Mouse (Mus musculus) olfactory bulb, adult 2 months (tissue): Measurements from ENCODE around the gene Ube4a. TPM values are rescaled to one million over a fixed set of nuclear protein-coding genes. Genes with fewer than 3 reads are reported as not detected.

Experiments used
- H3K27ac ChIP-seq: fragments of 200-500 bp; 2 replicates; pipeline ENCODE4 v1.5.1; 2012; ENCODE audit warnings: low read depth, low read length; ENCODE audit not compliant: insufficient read depth
- H3K4me1 ChIP-seq: fragments of 200-500 bp; 2 replicates; pipeline ENCODE4 v1.6.1; 2012; ENCODE audit warnings: low read length; ENCODE audit not compliant: control insufficient read depth, insufficient read depth
- H3K4me3 ChIP-seq: fragments of 200-500 bp; 2 replicates; pipeline ENCODE4 v1.5.1; 2012; ENCODE audit warnings: mild to moderate bottlenecking, low read depth, low read length, moderate library complexity; ENCODE audit not compliant: insufficient read depth
- CTCF ChIP-seq: fragments of 200-500 bp; IDR thresholded peaks from 2 replicates; pipeline ENCODE4 v1.5.1; 2012; ENCODE audit warnings: low read depth, mild to moderate bottlenecking, low read length, moderate library complexity; ENCODE audit not compliant: insufficient read depth
- POLR2A ChIP-seq: fragments of 200-500 bp; IDR thresholded peaks from 2 replicates; pipeline ENCODE4 v1.6.1; 2012; ENCODE audit warnings: mild to moderate bottlenecking, low read depth, low read length, moderate library complexity; ENCODE audit not compliant: insufficient read depth
- WGBS: fragments of 180-500 bp; shearing (Covaris S2); methylation state at CpG from one replicate; pipeline ENCODE4 v1.1.7; 2018; 5-methylcytosine and 5-hydroxymethylcytosine counted together
- polyA plus RNA-seq: library from polyadenylated mRNA; stranded (reverse); fragments of >200 nt; gene quantifications from 2 replicates; pipeline ENCODE4 v1.2.4, GENCODE M21; 2012; ENCODE audit warnings: low replicate concordance; ENCODE audit not compliant: missing spikeins, insufficient read depth, insufficient read length

The Ube4a gene
- polyA plus RNA-seq, 1 experiment = not detected

DNA sequence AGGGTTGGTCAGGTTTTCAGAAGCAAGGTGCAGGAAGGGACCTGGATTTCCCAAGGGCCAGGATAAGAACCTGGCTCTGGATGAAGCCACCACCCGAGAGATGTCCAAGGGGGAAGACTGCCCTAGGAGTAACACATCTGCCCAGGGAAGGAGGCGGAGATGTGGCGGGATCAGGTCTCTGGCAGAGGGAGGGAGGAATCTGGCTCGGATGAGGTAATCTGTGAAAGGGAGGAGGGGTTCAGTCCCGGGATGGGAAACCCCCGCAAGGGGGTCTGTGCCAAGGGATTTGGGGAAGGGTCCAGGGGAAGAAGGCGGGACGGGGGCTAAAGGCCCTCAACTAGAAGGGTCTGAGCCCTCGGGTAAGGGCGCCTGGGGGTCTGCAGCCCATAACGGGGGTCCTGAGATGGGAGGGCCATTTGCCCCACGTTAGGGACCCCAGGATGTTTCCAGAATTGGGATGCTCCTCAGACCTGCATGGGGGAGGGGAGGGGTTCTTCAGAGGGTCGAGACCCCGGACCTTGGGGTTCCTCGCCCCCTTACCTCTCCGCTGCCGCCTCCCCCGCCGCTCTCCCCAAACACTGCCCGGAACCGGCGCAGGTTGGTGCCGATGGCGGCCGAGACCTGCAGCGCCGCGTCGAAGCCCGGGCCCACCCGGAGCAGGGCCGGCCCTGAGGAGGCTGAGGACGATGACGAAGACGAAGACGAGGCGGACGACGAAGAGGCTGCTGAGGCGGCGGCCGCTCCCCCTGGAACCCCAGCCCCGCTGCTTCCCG is 84.9 kb downstream of the Ube4a start:
- Histone ChIP-seq H3K27ac (peak overlapping the region; percentile 74), H3K4me1 (peaks cover 15% of the 10 kb centered on the region), H3K4me3 (peak overlapping the region; percentile 94)
- no peak for TF ChIP-seq CTCF
- no peak for TF ChIP-seq POLR2A
- under 1% methylated on average over 44 of the region's 44 CpGs for WGBS

DNA sequence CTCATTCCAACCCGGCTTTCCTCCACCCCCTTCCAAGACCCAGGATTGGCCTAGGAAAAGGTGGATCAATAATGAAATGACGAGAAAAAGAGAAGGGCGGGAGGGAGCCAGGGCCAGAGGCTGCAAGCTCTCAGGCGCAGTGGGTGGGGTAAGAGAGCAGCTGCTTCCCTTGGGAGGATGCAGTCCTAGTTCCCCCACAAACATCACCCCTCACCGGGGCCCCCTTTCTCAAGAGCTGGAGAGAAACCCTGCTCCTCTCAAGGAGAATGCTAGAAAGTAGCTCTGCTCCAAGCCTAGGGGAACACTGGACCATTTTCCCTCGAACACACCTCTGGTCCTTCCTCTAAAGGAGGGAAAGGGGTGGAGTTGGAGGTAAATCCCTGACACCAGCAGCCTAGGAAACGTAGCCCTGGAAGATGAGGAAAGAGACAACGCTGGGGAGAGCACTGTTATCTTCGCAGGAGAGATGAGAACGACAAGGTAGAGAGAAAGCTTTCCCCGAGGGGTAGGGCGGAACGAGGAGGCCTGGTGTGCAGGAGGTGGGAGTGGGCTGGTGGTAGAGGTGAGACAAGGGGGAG is 85.6 kb downstream of the Ube4a start:
- Histone ChIP-seq H3K4me3 (peak overlapping the region; percentile 94), H3K4me1 (peaks cover 18% of the 10 kb centered on the region), H3K27ac (peak overlapping the region; percentile 51; the same call in 1 of the 2 replicates)
- under 1% methylated on average over 13 of the region's 13 CpGs for WGBS
- no peak for TF ChIP-seq POLR2A
- no peak for TF ChIP-seq CTCF

DNA sequence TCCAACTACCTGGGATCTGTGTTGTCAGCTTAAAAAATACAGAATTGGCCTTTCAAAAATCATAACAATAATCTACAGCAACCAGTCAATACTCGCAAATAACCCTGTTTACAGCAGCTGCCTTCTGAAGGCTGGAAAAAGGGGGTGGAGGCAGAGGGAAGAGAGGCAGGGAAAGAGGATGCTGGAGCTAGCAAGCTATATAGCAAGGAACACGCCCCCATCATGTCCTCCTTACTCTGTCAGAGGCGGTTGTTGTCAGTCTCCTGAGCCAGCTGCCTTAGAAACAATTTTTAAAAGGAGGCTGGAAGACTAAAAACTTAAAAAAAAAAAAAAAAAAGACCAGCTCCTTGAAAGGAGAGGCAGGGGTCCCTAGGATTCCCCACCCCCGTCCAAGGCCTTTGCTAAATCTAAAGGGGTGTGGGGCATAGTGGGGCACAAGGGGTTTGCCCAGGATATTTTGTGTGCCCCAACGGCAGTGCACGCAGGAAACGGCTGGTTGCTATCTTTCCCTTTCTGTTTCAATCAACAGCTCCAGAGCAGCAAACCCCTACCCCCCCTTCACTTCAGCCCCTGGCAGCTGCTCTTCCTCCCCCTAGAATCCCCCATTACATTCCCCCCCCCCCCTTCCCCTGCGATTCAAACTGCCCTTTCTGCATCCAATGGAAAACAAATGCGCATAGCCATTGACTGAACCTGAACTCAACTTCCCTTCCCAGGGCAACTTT is 86.5 kb downstream of the Ube4a start:
- H3K4me1 ChIP-seq = peaks cover 18% of the 10 kb centered on the region
- H3K4me3 ChIP-seq = peak overlapping the region; percentile 94
- 4% methylated on average over 9 of the region's 9 CpGs for WGBS
- TF ChIP-seq POLR2A = no peak
- TF ChIP-seq CTCF = no peak
- H3K27ac ChIP-seq = peak overlapping the region; percentile 41; the same call in 1 of the 2 replicates

DNA sequence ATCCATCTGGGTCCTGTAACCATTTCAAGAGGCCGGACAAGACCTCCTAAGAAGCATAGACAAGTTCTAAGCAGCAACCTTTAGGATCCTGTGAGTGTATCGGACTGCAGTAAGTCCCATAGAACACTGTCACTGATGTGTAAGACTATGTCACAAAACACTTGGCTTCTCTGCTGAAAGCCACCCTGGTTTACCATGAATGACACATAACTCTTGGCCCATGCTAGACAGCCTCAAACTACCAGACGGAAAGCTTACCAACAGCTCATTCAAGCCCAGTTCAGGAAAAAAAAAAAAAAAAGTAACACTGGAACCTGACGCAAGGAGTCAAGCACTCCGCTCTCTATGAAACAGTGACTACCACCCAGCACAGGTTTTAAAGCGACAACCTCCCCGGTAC is 87.7 kb downstream of the Ube4a start:
- peak overlapping the region; percentile 4; the same call in 1 of the 2 replicates for H3K4me3 ChIP-seq

DNA sequence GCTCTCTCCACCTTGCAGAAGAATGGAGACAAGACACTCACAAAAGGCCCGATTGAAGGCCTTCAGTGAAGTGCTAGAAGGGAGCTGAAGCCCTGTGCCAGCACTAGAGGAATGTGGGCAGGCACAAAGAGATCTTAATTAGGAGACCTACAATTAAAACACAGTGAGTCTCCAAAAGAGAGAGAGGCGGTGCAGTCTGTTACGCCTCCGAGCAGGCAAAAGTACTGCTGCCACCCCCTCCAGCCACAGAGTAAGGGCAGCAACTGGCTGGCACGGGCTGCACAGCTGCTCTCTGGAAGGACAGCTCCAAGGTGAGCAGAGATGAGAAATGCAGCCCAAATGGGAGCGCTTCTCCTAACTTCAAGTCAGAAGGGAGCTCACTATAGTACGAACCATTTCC is 89.9 kb downstream of the Ube4a start:
- no peak for TF ChIP-seq CTCF
- TF ChIP-seq POLR2A = no peak
- Histone ChIP-seq H3K27ac (peak overlapping the region; percentile 48; the same call in 1 of the 2 replicates), H3K4me3 (no peak overlapping the region), H3K4me1 (peaks cover 16% of the 10 kb centered on the region)
- WGBS = 15% methylated on average over 7 of the region's 7 CpGs

More for the DNA sequence above, 87.7 kb downstream of the Ube4a start:
- Histone ChIP-seq H3K4me1 (peaks cover 18% of the 10 kb centered on the region), H3K27ac (no peak overlapping the region)
- WGBS = 60% methylated on average over 7 of the region's 7 CpGs
- TF ChIP-seq POLR2A (no peak), CTCF (no peak)

DNA sequence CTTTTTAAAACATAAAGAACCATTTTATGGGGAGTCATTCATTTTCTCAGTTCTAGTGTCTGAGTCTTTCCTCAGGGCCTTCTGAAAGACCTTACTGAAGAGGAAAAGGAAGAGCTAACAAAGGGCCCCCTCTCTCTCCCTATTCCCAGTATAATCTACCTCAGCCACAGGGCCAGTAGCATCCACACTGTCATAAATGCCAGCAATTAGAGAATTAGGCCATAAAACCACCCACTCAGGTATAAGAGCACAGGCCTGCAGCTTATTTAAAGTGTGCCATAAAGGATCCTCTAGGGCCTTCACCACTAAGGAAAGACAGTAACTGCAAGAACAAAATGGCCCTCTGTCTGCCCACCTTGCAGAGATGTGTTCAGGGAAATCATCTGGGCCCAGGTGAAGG is 91.2 kb downstream of the Ube4a start:
- Histone ChIP-seq H3K27ac (no peak overlapping the region), H3K4me3 (no peak overlapping the region), H3K4me1 (peaks cover 16% of the 10 kb centered on the region)
- no peak for TF ChIP-seq POLR2A
- no peak for TF ChIP-seq CTCF

DNA sequence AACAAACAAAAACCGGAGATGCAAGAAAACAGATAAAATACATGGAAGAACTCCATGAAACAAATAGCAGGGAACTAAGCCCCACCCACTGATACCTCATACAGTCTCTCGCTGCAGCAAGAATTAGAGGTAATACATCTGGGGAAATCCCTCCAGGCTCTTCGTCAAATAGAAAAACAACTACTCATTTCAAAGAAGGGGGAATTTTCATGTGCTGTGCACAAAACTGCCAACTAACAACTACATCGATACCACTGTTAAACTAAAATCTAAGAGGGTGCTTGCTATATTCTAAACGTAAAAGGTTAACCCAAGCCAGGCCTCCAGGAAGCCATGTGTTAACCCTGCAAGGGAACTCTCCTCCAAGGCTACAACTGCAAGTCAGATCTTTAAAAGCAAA is 91.7 kb downstream of the Ube4a start:
- peaks cover 16% of the 10 kb centered on the region for H3K4me1 ChIP-seq
- H3K4me3 ChIP-seq = no peak overlapping the region
- 43% methylated on average over 5 of the region's 5 CpGs for WGBS
- no peak for TF ChIP-seq POLR2A
- no peak for TF ChIP-seq CTCF
- H3K27ac ChIP-seq = no peak overlapping the region

Other genes starting within 250 kb of the Ube4a start
- gene Phldb1, start 230.4 kb downstream of the Ube4a start, polyA plus RNA-seq = not detected in 2 replicates
- gene Arcn1, start 197.8 kb downstream of the Ube4a start, polyA plus RNA-seq = 192 TPM in 1 of 2 replicates, not detected in the other
- gene Ift46, start 197.7 kb downstream of the Ube4a start, polyA plus RNA-seq = not detected in 2 replicates
- not detected in 2 replicates for gene Tmem25, start 166.3 kb downstream of the Ube4a start, polyA plus RNA-seq
- not detected in 2 replicates for gene Ttc36, start 162.5 kb downstream of the Ube4a start, polyA plus RNA-seq
- 83.9 and 320 TPM in 2 replicates for gene Kmt2a, start 84.3 kb downstream of the Ube4a start, polyA plus RNA-seq
- not detected in 2 replicates for gene Atp5l, start 44.9 kb downstream of the Ube4a start, polyA plus RNA-seq
- 736 and 767 TPM in 2 replicates for gene Cd3g, start 14.8 kb upstream of the Ube4a start, polyA plus RNA-seq
- not detected in 2 replicates for gene Cd3d, start 16.2 kb upstream of the Ube4a start, polyA plus RNA-seq
- not detected in 2 replicates for gene Cd3e, start 44.0 kb upstream of the Ube4a start, polyA plus RNA-seq
- gene Mpzl2, start 74.2 kb upstream of the Ube4a start, polyA plus RNA-seq = not detected in 2 replicates
- gene Mpzl3, start 89.6 kb upstream of the Ube4a start, polyA plus RNA-seq = not detected in 2 replicates
- gene Jaml, start 113.6 kb upstream of the Ube4a start, polyA plus RNA-seq = not detected in 2 replicates
- gene Scn2b, start 152.2 kb upstream of the Ube4a start, polyA plus RNA-seq = not detected in 2 replicates
- gene Scn4b, start 172.8 kb upstream of the Ube4a start, polyA plus RNA-seq = not detected in 2 replicates
- not detected in 2 replicates for gene BC049352, start 216.4 kb upstream of the Ube4a start, polyA plus RNA-seq
- not detected in 2 replicates for gene Tmprss4, start 238.5 kb upstream of the Ube4a start, polyA plus RNA-seq